Mouse (Mus musculus) stomach, postnatal 0 days (tissue): Measurements from ENCODE around the gene Dgat2.

ENCODE experiments used
- CTCF ChIP-seq: IDR thresholded peaks from 2 replicates; pipeline ENCODE4 v1.5.1; 2016; ENCODE audit warnings: antibody characterized with exemption, low read depth, mild to moderate bottlenecking, moderate library complexity
- EP300 ChIP-seq: optimal IDR thresholded peaks from 2 replicates; pipeline ENCODE3; 2016; ENCODE audit warnings: antibody characterized with exemption

DNA sequence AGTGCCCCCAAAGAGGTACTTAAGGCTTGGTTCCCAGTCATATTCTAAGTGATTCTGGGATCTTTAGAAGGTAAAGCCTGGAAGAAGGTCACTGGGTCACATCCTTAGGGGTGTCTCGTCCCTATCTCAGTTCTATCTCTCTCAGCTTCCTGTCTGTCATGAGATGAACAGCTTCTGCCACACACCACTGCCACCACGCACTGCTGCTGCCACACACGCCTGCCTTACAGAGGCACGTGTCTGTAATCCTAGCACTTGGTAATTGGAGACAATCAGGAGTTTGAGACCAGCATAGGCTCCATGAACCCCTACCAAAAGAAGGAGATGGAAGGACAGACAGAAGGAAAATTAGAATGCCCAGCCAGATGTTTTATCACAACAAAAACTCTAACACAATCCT is 62.4 kb downstream of the Dgat2 start:
- TF ChIP-seq CTCF: no peak
- no peak for TF ChIP-seq EP300
